Mouse (Mus musculus) layer of hippocampus, adult 8-10 months (tissue): ENCODE results near the gene Tent5b. TPM values are rescaled to one million over a fixed set of nuclear protein-coding genes. Genes with fewer than 3 reads are reported as not detected.

Source experiments
- DNase-seq, 2 experiments: peaks; one replicate each; pipeline ENCODE4 v3.0.0; 2022; ENCODE audit warnings: low spot score in 2 of 2
- total RNA-seq, 4 experiments: library from RNA; stranded (reverse); gene quantifications; 2 replicates each; pipeline ENCODE4 v1.2.4; 2022

Tent5b gene
- under 1 TPM in 2 of 4 experiments, not detected in 2; 0.14 to 0.31 TPM for total RNA-seq

- DNase-seq, result peak; percentile 96 to 98
Measured at GRCm38 (mm10) chr4:133479458-133480184, at the start of gene Tent5b. Gene Tent5b (plus strand): TSS chr4:133480132.

DNA sequence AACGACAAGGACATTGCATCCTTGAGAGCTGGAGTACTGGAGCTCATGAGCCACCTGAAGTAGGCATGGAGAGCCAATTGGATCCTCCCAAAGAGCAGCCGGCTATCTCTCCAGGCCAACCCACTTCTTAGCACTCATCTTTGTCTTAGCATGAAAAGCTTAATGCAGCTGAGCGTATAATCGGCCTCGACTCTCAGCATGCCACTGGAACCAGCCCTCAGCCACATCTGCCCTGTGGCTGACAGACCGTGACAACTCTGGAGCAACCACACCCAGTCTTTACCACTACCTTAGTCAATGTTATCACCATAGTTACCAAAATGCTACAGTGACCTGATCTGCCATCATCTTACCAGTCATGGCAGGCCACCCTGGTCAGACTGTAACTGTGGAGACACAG, 48.4 kb upstream of the Tent5b start:
- no peak for DNase-seq

GRCm38 (mm10) chr4:133432560-133433171, 47.3 kb upstream of the Tent5b start:
- peak; percentile 72 to 74 for DNase-seq

- DNase-seq, result no peak
Measured at GRCm38 (mm10) chr4:133435921-133436320, 44.0 kb upstream of the Tent5b start.

GRCm38 (mm10) chr4:133439460-133440376, 40.2 kb upstream of the Tent5b start:
- peak in 1 of 2 experiments; percentile 62 for DNase-seq

DNA sequence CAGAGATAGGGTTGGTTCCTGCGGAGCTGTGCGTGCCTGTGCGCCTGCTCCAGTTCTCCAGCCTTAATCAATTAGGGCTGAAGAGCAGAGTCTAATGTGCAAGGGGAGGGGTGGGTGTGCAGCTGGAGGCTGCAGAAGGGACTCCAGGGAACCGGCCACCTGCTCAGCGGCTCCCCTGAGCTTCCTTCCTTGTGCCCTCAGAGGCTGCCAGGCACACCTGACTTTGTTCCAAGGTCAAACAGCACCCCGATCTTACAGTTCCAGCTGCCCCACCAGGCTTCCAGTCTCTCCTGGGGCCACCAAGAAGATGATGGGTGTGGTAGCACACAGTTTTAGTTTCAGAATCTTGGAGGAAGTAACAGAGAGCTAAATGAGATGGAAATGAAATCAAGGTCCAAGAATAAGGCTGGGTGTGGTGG, 39.5 kb upstream of the Tent5b start:
- DNase-seq, result no peak

DNA sequence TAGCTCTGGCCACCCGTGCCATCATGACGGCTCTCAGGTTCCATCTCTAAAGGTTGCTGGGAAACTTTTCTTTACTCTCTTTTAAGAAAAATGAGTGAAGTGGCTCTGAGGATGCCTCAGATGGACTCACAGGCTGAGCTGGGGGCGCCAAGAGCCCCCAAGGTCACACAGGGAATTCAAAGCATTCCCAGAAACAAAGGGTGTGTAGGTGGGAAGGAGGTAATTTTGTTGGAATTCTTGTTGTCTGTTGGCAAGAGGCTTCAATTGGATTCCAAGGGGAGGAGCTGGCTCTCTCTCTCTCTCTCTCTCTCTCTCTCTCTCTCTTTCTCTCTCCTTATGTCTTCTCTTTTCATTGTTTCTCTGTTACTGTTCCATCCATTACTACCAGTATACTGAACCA, 37.7 kb upstream of the Tent5b start:
- DNase-seq, result no peak

- DNase-seq, result no peak
Measured at GRCm38 (mm10) chr4:133443085-133443484, 36.8 kb upstream of the Tent5b start.

GRCm38 (mm10) chr4:133445727-133446126, 34.2 kb upstream of the Tent5b start:
- DNase-seq, result no peak

- no peak for DNase-seq
Measured at GRCm38 (mm10) chr4:133447366-133447765, 32.6 kb upstream of the Tent5b start.

DNA sequence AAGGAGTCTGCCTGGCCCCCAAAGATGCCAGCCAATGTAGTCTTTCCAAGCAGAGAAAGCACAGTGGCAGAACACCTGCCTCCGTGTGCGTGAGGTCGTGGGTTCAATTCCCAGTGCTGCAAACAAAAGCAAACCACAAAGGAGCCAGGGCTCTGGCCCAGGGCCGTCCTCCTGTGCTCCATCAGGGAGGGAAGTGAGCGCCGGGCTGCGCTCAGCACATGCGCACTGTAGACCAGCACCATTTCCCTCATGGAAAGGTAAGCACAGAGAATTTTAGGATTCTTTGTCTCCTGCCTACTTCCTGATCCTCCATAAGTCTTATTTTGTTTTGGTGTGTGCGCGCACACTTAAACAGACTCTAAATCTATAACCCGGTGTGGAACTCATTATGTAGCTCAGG, 32.0 kb upstream of the Tent5b start:
- DNase-seq, result no peak

GRCm38 (mm10) chr4:133448708-133449388, 31.1 kb upstream of the Tent5b start:
- DNase-seq, result no peak

DNA sequence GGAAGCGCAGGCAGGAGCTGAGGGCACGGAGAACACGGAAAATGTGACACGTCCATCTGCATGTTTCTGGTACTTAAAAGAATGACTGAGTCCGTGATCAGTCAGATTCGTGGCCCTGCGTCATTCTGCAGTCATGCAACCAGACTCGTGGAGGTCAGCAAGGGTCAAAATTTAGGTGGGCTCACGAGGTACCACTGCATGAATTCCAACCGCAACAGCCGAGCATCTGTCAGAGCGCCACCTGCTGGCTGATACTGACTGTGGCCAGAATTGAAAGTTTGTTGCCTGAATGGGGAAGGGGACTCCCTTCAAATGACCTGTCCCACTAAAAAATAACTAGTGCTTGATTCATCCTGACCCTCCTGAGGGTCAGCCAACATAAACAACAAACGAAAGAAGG, 30.2 kb upstream of the Tent5b start:
- DNase-seq, result peak in 1 of 2 experiments; percentile 38

DNA sequence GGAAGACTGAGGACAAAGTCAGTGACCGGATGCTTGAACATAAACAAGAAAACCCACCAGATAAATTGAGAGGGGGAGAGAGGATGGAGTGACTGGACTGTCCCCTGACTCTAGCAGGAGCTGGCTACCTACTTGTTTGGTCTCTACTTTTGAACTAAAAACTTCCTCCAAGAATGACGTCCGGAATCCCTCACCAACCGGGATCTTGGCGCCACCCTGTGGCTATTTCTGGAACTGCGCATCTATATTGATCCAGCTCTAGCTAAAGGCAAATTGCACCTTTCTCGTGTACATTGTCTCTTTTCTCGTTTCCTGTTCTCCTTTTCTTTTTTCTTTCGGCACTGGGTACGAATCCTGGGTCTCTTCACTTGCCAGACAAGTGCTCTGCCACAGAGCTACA, 28.4 kb upstream of the Tent5b start:
- peak; percentile 49 to 86 for DNase-seq

GRCm38 (mm10) chr4:133452433-133452832, 27.5 kb upstream of the Tent5b start:
- no peak for DNase-seq

DNA sequence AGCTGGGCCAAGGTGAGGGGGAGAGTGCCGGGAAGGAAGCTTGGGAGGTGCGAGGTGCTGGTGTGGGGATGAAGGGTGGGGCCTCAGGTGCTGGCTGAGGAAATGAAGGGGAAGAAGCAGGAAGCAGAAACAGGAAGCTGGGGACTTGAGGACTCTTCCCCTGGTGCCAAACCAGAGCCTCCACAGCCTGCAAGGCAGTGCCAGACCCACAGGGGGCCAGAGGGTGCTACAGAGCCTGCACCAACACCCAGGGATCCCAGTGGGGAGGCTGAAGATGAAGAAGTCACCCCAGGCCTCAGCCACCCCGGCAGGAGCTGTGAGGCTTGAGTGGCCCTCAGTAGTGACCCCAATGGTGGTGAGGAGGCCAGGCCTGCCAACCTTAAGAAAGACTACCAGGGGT, 21.9 kb upstream of the Tent5b start:
- DNase-seq, result no peak

- no peak for DNase-seq
Measured at GRCm38 (mm10) chr4:133460006-133460405, 19.9 kb upstream of the Tent5b start.

DNA sequence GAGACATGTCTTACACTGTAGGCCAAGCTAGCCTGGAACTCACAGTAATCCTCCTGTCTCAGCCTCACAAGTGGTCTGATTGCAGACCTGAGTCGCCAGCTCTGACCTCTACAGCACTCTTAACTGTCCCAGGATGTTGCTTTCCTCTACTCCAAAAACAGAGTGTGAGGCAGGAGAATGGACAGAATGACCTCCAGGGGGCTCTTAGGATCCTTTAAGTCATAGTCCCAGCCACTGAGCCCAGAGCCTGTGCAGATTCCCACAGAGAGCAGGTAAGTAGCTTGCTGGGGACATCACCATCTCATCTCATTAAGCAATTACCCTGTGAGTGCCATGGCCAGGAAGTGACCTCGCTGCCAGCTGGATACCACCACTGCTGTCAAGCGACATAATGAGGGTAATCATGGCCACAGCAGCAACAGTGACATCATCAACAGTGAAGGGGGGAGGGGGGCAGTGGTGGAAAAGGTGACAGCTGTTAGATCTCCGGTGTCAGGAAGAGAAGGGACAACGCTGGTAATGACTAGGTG, 19.1 kb upstream of the Tent5b start:
- DNase-seq, result no peak

DNA sequence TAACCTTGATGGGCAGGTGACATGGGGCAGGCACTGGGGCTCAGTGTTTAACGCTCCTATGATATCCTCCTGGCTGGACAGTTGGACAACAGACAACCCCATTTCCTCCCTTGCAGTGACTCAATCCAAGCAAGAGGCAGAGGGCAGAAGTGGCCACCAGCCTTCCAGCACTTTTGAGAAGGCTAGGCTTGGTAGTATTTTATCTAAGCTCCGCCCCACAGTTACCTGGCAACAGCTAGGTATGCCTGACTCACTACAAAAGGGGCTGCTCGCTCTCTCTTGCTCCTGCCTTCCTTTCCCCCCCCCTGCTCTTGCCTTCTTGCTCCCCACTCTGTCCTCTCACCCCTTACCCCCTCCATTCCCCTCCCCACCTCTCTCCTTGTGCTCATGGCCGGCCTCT, 18.6 kb upstream of the Tent5b start:
- DNase-seq, result no peak

GRCm38 (mm10) chr4:133463184-133463583, 16.7 kb upstream of the Tent5b start:
- no peak for DNase-seq

DNA sequence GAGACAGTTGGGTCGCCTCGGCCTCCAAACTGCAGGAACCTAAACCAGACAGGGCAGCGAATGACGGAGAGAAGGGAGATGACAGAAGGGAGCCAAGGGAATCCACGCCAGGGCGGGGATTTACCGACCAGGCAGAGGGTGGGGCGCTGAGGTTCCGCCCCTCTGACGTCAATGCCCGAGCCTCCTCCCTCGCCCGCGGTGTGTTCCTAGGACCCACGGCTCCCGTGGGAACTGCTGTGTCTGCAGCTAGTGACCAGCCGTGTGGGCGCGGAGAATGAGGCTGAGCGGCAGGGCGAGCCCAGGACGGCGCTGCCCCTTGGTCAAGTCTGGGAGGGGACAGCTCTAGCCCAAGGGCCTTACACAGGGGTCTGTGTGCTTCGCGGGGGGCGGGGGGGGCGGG, 11.9 kb upstream of the Tent5b start:
- DNase-seq, result peak in 1 of 2 experiments; percentile 67
